Mouse (Mus musculus): Measurements from ENCODE around the gene Ampd3.

DNA sequence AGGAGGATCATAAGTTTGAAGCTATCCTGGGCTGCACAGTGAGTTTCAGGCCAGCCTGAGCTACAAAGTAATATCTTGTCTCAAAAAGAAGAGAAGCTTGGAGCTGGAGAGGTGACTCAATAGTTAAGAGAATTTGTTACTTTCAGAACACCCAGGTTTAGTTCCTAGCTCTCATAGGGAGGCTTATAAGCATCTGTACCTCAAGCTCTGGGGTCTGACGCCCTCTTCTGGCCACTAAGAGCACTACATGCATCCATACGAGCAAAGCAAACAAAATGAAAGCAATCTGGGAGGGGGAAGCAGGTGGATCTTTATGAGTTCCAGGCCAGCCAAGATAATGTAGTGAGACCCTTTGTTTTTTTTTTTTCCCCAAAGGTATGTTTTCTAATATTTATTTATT is 31.1 kb upstream of the Ampd3 start:
- TF ChIP-seq EP300 (IDR thresholded peaks at IDR 0.05; ENCODE audit: low read depth in 1 of 2, low read length in 2 of 2) (no peak), MYB (IDR thresholded peaks at IDR 0.05; ENCODE audit: low read depth, low read length) (no peak), UBTF (IDR thresholded peaks at IDR 0.05; ENCODE audit: borderline replicate concordance, insufficient read depth, low read depth, low read length) (no peak), USF1 (IDR thresholded peaks at IDR 0.05; ENCODE audit: low read depth, low read length) (no peak), ZMIZ1 (IDR thresholded peaks at IDR 0.05; ENCODE audit: low read depth, low read length) (no peak)
